Mouse (Mus musculus) midbrain, embryonic 11.5 days (tissue): ENCODE results near the gene Gramd1b. TPM values are rescaled to one million over a fixed set of nuclear protein-coding genes. Genes with fewer than 3 reads are reported as not detected.
A peak's percentile ranks its signal among the peaks of the same experiment; 100 is the strongest.

Source experiments
- ATAC-seq: fragments of 200-750 bp; cut with Nextera tagmentation; 2 replicates; pipeline ENCODE4 v1.8.0; 2017; ENCODE audit warnings: moderate TSS enrichment, moderate library complexity; ENCODE audit not compliant: low FRiP score
- DNase-seq: peaks from one replicate; pipeline ENCODE4 v3.0.0; 2015; ENCODE audit warnings: low spot score; ENCODE audit errors: missing footprints
- H3K27ac ChIP-seq: fragments of 300-500 bp; sonication (generic); 2 replicates; pipeline ENCODE4 v1.5.1; 2014; ENCODE audit warnings: low read depth, low read length
- H3K27me3 ChIP-seq: fragments of 300-500 bp; sonication (generic); 2 replicates; pipeline ENCODE4 v1.6.1; 2014; ENCODE audit warnings: mild to moderate bottlenecking, low read length, moderate library complexity, mixed read lengths; ENCODE audit not compliant: control insufficient read depth, insufficient read depth
- H3K36me3 ChIP-seq: fragments of 300-500 bp; sonication (generic); 2 replicates; pipeline ENCODE4 v1.6.1; 2014; ENCODE audit warnings: mild to moderate bottlenecking, low read length, moderate library complexity, mixed read lengths; ENCODE audit not compliant: control insufficient read depth, insufficient read depth
- H3K4me1 ChIP-seq: fragments of 300-500 bp; sonication (generic); 2 replicates; pipeline ENCODE4 v1.6.1; 2014; ENCODE audit warnings: low read length; ENCODE audit not compliant: control insufficient read depth, insufficient read depth
- H3K4me2 ChIP-seq: fragments of 300-500 bp; sonication (generic); 2 replicates; pipeline ENCODE4 v1.6.1; 2014; ENCODE audit warnings: mild to moderate bottlenecking, moderate library complexity
- H3K4me3 ChIP-seq: fragments of 300-500 bp; sonication (generic); 2 replicates; pipeline ENCODE4 v1.5.1; 2014; ENCODE audit warnings: low read depth, low read length
- H3K9ac ChIP-seq: fragments of 300-500 bp; sonication (generic); 2 replicates; pipeline ENCODE4 v1.6.1; 2014; ENCODE audit warnings: low read length
- H3K9me3 ChIP-seq: fragments of 300-500 bp; sonication (generic); 2 replicates; pipeline ENCODE4 v1.6.1; 2016; ENCODE audit warnings: low read length; ENCODE audit not compliant: control insufficient read depth
- WGBS: fragments of 180-500 bp; shearing (Covaris S2); extraction: QIAGEN DNeasy Blood & Tissue Kit; methylation state at CpG from one replicate; pipeline ENCODE4 v1.1.7; 2014; 5-methylcytosine and 5-hydroxymethylcytosine counted together
- polyA plus RNA-seq: library from polyadenylated mRNA; unstranded; fragments of >200 nt; fragmentation: Nextera tagmentation; extraction: Ambion mirVana; gene quantifications from 2 replicates; pipeline ENCODE4 v1.2.1, GENCODE M21; 2014

Gene Gramd1b
- polyA plus RNA-seq, 1 experiment from 2014 or later, result 2.5 TPM

DNA sequence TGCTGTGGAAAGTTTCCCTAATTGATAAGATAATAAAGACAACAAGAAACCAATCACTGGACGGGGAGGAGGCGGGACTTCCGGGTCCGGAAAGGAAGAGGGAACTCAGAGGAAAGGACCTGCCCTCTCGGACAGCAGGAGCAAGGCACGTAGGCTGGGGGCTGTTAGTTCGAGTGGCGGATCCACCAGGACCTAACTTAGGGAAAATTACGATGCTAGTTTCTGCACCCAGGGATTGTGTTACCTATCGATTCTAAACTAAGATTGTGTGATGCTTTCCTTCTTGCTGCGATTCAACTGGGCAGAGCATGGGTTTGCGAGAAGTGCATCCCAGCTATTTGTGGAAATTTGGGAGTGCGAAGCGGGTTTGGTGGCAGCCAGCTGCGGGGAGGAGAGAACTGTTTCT is 116.7 kb downstream of the Gramd1b start:
- peak overlapping the region; percentile 64 for H3K4me3 ChIP-seq
- H3K4me2 ChIP-seq, result peak overlapping the region; percentile 98
- no peaks in the 10 kb centered on the region for H3K9me3 ChIP-seq
- DNase-seq, result peak; percentile 95
- H3K36me3 ChIP-seq, result no peaks in the 10 kb centered on the region
- no peaks in the 10 kb centered on the region for H3K27me3 ChIP-seq
- H3K9ac ChIP-seq, result peak overlapping the region; percentile 80
- ATAC-seq, result peak; percentile 84
- H3K27ac ChIP-seq, result no peak overlapping the region
- WGBS, result under 1% methylated on average over 15 of the region's 15 CpGs
- no peaks in the 10 kb centered on the region for H3K4me1 ChIP-seq

- no peaks in the 10 kb centered on the region for H3K27me3 ChIP-seq
- H3K9me3 ChIP-seq, result no peaks in the 10 kb centered on the region
- WGBS, result 95% methylated on average over 4 of the region's 4 CpGs
Measured at GRCm38 (mm10) chr9:40413601-40414000, 117.6 kb downstream of the Gramd1b start.

GRCm38 (mm10) chr9:40412931-40413330 is 118.3 kb downstream of the Gramd1b start:
- DNase-seq (peak; percentile 4), ATAC-seq (no peak)
- 94% methylated on average over 14 of the region's 14 CpGs for WGBS
- Histone ChIP-seq H3K4me3 (no peak overlapping the region), H3K4me2 (no peak overlapping the region), H3K27me3 (no peaks in the 10 kb centered on the region), H3K9me3 (no peaks in the 10 kb centered on the region), H3K27ac (no peak overlapping the region), H3K4me1 (no peaks in the 10 kb centered on the region), H3K36me3 (no peaks in the 10 kb centered on the region), H3K9ac (no peak overlapping the region)

More at GRCm38 (mm10) chr9:40413601-40414000, 117.6 kb downstream of the Gramd1b start:
- DNase-seq, result peak; percentile 37
- H3K4me3 ChIP-seq, result no peak overlapping the region
- no peak overlapping the region for H3K9ac ChIP-seq
- H3K36me3 ChIP-seq, result no peaks in the 10 kb centered on the region
- no peak overlapping the region for H3K4me2 ChIP-seq
- ATAC-seq, result no peak
- H3K4me1 ChIP-seq, result no peaks in the 10 kb centered on the region
- no peak overlapping the region for H3K27ac ChIP-seq

DNA sequence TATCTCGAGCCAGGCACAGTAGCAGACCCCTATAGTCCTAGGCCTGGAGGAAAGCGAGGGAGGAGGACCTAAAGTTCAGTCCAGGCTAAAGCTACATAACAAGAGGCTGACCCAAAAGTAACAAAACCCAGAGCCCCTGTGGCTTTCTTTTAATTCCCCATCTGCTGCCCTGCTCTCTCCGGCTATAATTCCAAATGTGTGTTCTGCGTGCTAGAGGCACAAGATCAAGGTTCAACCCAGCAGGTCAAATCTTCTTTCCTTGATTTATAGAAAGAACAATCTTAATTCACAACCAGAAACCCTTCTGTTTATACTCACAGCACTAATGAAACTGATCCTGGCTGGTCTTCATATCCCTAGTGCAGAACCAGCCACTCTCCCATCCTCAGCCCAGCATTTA is 118.9 kb downstream of the Gramd1b start:
- Histone ChIP-seq H3K27ac (no peak overlapping the region), H3K9ac (no peak overlapping the region), H3K4me3 (no peak overlapping the region), H3K27me3 (no peaks in the 10 kb centered on the region), H3K36me3 (no peaks in the 10 kb centered on the region), H3K4me2 (no peak overlapping the region), H3K4me1 (no peaks in the 10 kb centered on the region), H3K9me3 (no peaks in the 10 kb centered on the region)
- DNase-seq (no peak), ATAC-seq (no peak)
- WGBS, result 89% methylated on average over 4 of the region's 4 CpGs

- no peaks in the 10 kb centered on the region for H3K36me3 ChIP-seq
- DNase-seq (no peak), ATAC-seq (no peak)
- H3K27me3 ChIP-seq, result no peaks in the 10 kb centered on the region
- no peak overlapping the region for H3K27ac ChIP-seq
- H3K4me3 ChIP-seq, result no peak overlapping the region
- H3K4me2 ChIP-seq, result no peak overlapping the region
- H3K4me1 ChIP-seq, result no peaks in the 10 kb centered on the region
- WGBS, result 97% methylated on average over 3 of the region's 3 CpGs
- H3K9me3 ChIP-seq, result no peaks in the 10 kb centered on the region
- no peak overlapping the region for H3K9ac ChIP-seq
Measured at GRCm38 (mm10) chr9:40410895-40411294, 120.3 kb downstream of the Gramd1b start.

DNA sequence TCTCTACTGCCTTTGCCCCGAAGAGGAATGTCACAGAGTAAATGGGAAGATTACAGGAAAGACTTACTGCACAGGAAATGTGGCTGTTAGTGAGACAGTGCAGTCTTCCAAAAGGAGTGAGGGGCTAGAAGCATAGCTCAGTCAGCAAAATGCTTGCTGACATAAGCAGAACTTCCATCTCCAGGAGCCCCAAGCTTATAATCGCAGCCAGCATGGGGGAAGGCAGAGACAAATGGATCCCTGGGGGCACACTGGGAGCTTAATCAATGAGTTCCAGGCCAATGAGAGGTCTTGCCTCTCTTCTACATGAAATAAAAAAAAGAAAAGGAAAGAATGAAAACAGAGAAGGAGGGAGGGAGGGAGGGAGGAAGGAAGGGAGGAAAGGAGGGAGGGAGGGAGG is 122.1 kb downstream of the Gramd1b start:
- Histone ChIP-seq H3K4me2 (no peak overlapping the region), H3K4me3 (no peak overlapping the region), H3K27me3 (no peaks in the 10 kb centered on the region), H3K4me1 (no peaks in the 10 kb centered on the region), H3K27ac (no peak overlapping the region), H3K9me3 (no peaks in the 10 kb centered on the region), H3K36me3 (no peaks in the 10 kb centered on the region), H3K9ac (no peak overlapping the region)
- peak; percentile 44 for DNase-seq
- no peak for ATAC-seq
- WGBS, result 55% methylated on average over 2 of the region's 2 CpGs

DNA sequence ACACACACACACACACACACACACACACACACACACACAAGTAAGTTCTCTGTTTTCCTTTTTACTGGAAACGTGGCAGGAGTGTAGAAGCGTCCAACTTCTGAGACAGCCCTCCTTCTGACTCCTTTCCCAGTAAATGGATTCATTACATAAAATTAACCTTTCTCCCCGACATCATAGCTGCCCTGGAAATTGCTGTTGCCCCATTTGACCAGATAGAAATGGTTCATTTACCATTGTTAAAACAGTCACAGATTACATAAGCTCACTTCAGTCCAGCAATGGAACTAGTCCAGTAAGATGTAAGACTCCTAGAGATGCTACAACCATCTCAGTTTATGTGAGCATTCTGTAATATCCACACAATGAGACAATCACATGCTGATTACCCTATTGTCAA is 122.8 kb downstream of the Gramd1b start:
- ATAC-seq (no peak), DNase-seq (peak; percentile 12)
- Histone ChIP-seq H3K27me3 (no peaks in the 10 kb centered on the region), H3K36me3 (no peaks in the 10 kb centered on the region), H3K9ac (no peak overlapping the region), H3K9me3 (no peaks in the 10 kb centered on the region), H3K4me3 (no peak overlapping the region), H3K4me2 (no peak overlapping the region), H3K27ac (no peak overlapping the region), H3K4me1 (no peaks in the 10 kb centered on the region)
- 80% methylated on average over 3 of the region's 3 CpGs for WGBS

DNA sequence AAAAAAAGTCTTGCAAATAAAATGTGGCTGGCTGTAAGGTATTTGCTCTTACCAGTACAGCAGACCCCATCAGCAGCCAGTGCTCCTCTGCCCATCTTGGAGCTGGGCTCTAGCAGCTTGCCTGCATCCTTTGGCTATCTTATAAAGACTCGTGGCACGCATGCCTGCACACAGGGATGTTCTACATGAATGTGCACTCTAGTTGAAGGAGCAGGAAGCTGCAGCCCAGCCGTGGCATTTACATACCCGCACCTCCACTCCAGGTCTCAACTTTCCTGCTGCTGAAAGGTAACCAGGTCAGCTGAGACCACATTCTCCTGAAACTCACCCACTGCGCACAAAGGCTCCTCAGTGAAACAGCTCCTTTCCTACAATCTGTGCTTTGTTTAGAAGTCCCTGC is 123.3 kb downstream of the Gramd1b start:
- Histone ChIP-seq H3K4me1 (no peaks in the 10 kb centered on the region), H3K9me3 (no peaks in the 10 kb centered on the region), H3K36me3 (no peaks in the 10 kb centered on the region), H3K9ac (no peak overlapping the region), H3K4me2 (no peak overlapping the region), H3K27ac (no peak overlapping the region), H3K27me3 (no peaks in the 10 kb centered on the region), H3K4me3 (no peak overlapping the region)
- ATAC-seq (no peak), DNase-seq (peak; percentile 37)
- WGBS, result 49% methylated on average over 5 of the region's 5 CpGs

- Histone ChIP-seq H3K4me1 (no peaks in the 10 kb centered on the region), H3K27me3 (no peaks in the 10 kb centered on the region), H3K9me3 (no peaks in the 10 kb centered on the region), H3K9ac (no peak overlapping the region), H3K36me3 (no peaks in the 10 kb centered on the region), H3K4me2 (no peak overlapping the region), H3K27ac (no peak overlapping the region), H3K4me3 (no peak overlapping the region)
- DNase-seq (peak; percentile 76), ATAC-seq (no peak)
- 37% methylated on average over 6 of the region's 6 CpGs for WGBS
Measured at GRCm38 (mm10) chr9:40405804-40406203, 125.4 kb downstream of the Gramd1b start.

DNA sequence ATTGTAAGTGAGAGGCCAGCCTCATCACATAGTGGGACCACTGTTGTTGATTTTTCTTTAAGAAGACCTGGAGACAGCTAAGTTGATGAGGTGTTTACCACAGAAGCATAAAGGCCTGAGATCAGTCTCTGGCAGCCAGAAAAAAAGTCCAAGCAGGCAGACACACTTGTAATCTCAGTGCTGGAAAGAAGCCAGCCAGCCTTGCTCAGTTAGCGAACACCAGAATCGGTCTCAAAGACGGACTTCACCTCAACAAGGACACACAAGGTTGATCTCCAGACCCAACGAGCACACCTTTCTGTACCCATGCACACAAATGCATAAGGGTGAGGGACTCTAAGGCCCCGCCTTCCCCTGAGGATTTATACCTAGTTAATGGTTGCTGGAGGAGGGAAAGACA is 125.9 kb downstream of the Gramd1b start:
- Histone ChIP-seq H3K4me2 (no peak overlapping the region), H3K4me3 (no peak overlapping the region), H3K4me1 (no peaks in the 10 kb centered on the region), H3K9ac (no peak overlapping the region), H3K27me3 (no peaks in the 10 kb centered on the region), H3K27ac (no peak overlapping the region), H3K36me3 (no peaks in the 10 kb centered on the region), H3K9me3 (no peaks in the 10 kb centered on the region)
- ATAC-seq (no peak), DNase-seq (peak; percentile 31)
- 88% methylated on average over 5 of the region's 5 CpGs for WGBS
